Mouse (Mus musculus) gastrocnemius, adult 8-10 months (tissue): ENCODE results near the gene Dnah6. TPM values are rescaled to one million over a fixed set of nuclear protein-coding genes. Genes with fewer than 3 reads are reported as not detected.

ENCODE experiments used
- DNase-seq, 2 experiments: peaks; one replicate each; pipeline ENCODE4 v3.0.0; 2022; ENCODE audit warnings: low spot score in 2 of 2
- total RNA-seq, 4 experiments: library from RNA; stranded (reverse); gene quantifications; 2 replicates each; pipeline ENCODE4 v1.2.4; 2022

Dnah6 gene
- total RNA-seq, result under 1 TPM in 2 of 4 experiments, not detected in 2; 0.02 TPM

- DNase-seq, result peak; percentile 77 to 83
Measured at GRCm38 (mm10) chr6:73221189-73221957, at the start of gene Dnah6. Gene Dnah6 (minus strand): TSS chr6:73221651.

GRCm38 (mm10) chr6:73269374-73269773, 47.9 kb upstream of the Dnah6 start:
- no peak for DNase-seq

GRCm38 (mm10) chr6:73267738-73268311, 46.4 kb upstream of the Dnah6 start:
- no peak for DNase-seq

- no peak for DNase-seq
Measured at GRCm38 (mm10) chr6:73264801-73265200, 43.4 kb upstream of the Dnah6 start.

GRCm38 (mm10) chr6:73260110-73260509, 38.7 kb upstream of the Dnah6 start:
- DNase-seq, result no peak

GRCm38 (mm10) chr6:73257068-73257467, 35.6 kb upstream of the Dnah6 start:
- DNase-seq, result no peak

GRCm38 (mm10) chr6:73254307-73255228, 33.1 kb upstream of the Dnah6 start:
- peak; percentile 32 to 36 for DNase-seq

- DNase-seq, result no peak
Measured at GRCm38 (mm10) chr6:73253584-73253983, 32.1 kb upstream of the Dnah6 start.

- DNase-seq, result no peak
Measured at GRCm38 (mm10) chr6:73253006-73253405, 31.6 kb upstream of the Dnah6 start.

- DNase-seq, result no peak
Measured at GRCm38 (mm10) chr6:73252396-73252795, 30.9 kb upstream of the Dnah6 start.

- no peak for DNase-seq
Measured at GRCm38 (mm10) chr6:73251336-73251735, 29.9 kb upstream of the Dnah6 start.

GRCm38 (mm10) chr6:73249851-73250250, 28.4 kb upstream of the Dnah6 start:
- DNase-seq, result no peak

- DNase-seq, result no peak
Measured at GRCm38 (mm10) chr6:73249049-73249422, 27.6 kb upstream of the Dnah6 start.

- peak; percentile 86 for DNase-seq
Measured at GRCm38 (mm10) chr6:73248237-73249048, 27.0 kb upstream of the Dnah6 start, which contains the start of gene Suclg1. Gene Suclg1 (plus strand): TSS chr6:73248382.

- no peak for DNase-seq
Measured at GRCm38 (mm10) chr6:73247452-73247851, 26.0 kb upstream of the Dnah6 start.

GRCm38 (mm10) chr6:73246821-73247220, 25.4 kb upstream of the Dnah6 start:
- no peak for DNase-seq

- no peak for DNase-seq
Measured at GRCm38 (mm10) chr6:73235650-73236049, 14.2 kb upstream of the Dnah6 start.

GRCm38 (mm10) chr6:73234302-73234900, 12.9 kb upstream of the Dnah6 start:
- DNase-seq, result no peak

- no peak for DNase-seq
Measured at GRCm38 (mm10) chr6:73233202-73233726, 11.8 kb upstream of the Dnah6 start.

- DNase-seq, result no peak
Measured at GRCm38 (mm10) chr6:73232152-73232584, 10.7 kb upstream of the Dnah6 start.
